Mouse (Mus musculus) hindlimb bud, embryonic 11.5 days (tissue): Measurements from ENCODE around the gene Tmem167b.

ENCODE experiments used
- DNase-seq: peaks from one replicate; pipeline ENCODE4 v3.0.0-alpha.2; 2012; ENCODE audit warnings: low read depth, low spot score; ENCODE audit errors: extremely low spot score

The Tmem167b gene

DNA sequence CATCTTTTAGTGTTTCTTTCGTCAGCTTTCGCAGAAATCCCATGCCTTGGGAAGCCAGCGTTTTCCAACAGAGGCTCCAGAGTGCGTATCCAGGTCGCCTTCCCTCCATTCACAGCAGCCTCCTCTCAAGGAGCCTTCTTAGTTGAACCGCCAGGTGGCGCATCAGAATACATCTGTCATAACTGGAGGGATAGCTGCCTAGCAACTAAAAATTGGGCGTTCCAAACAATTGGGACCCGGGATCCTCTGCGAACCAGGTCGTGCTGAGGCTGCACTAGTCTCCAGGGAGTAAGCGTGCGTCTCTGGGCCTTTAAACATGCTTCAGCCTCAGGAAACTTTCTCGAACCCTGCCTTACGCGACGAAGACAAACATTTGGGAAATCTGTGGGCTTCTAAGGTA is 25.0 kb downstream of the Tmem167b start:
- DNase-seq, result peak; percentile 79

DNA sequence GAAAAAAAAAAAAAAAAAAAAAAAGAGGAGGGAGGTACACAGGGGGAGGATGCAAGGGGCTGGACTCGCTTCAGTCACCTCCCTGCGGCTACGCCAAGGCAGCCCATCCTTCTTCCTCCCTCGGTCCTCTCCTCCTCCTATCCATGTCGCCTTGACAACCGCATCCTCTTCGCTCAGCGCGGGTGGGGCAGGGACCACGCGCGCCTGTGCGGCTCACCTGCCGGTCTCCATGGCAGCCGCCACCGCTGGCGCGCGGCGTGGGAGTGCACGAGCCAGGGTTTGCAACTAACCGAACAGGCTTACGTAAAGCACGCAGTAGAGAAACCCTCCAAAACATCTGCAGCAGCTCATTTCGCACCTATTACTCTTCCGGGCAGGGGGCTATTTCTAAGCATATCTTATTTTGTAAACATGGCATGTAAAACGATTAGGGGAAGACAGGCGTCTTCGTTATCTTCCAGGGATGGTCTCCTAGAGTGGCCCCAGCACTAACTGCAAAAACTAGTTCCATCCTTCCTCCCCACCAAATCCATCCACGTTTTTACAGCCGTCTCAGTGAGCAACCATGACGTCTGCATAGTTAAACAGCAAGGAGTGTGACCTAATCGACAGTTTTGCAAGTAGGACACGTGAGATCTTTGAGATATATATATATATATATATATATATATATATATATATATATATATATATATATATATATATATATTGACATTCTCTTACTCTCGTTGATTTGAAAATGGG is 25.6 kb downstream of the Tmem167b start, which contains the start of gene 5330417C22Rik:
Gene 5330417C22Rik, minus strand, starts transcription at position 20 of the 744 bp plus-strand sequence.
- peak; percentile 12 for DNase-seq

- DNase-seq, result no peak
These were observed 26.3 kb downstream of the Tmem167b start for GRCm38 (mm10) chr3:108535896-108536516.

GRCm38 (mm10) chr3:108533951-108534350 is 28.3 kb downstream of the Tmem167b start, which contains the start of gene 1700013F07Rik:
TSS of gene 1700013F07Rik (plus strand) at chr3:108534150.
- DNase-seq, result no peak

GRCm38 (mm10) chr3:108533114-108533885 is 29.0 kb downstream of the Tmem167b start:
- DNase-seq, result no peak

DNA sequence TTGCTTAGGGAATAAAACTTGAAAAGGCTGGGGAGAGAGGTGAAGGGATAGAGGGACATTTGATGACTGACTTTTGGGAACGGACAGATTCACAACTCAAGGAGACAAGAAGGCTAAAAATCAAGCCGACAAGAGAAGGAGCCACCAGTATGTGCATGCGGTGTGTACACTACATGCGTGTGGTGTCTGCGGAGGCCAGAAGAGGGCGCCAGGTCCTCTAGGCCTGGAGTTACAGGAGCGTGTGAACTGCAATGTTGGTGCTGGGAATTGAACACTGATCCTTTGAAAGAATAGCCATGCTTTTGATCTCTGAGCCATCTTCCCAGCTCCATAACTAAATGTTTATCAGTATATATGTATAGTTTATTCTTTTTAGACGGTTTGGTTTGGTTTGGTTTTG is 33.8 kb downstream of the Tmem167b start:
- DNase-seq, result no peak

- no peak for DNase-seq
These were observed 38.9 kb downstream of the Tmem167b start for GRCm38 (mm10) chr3:108523415-108523814.

DNA sequence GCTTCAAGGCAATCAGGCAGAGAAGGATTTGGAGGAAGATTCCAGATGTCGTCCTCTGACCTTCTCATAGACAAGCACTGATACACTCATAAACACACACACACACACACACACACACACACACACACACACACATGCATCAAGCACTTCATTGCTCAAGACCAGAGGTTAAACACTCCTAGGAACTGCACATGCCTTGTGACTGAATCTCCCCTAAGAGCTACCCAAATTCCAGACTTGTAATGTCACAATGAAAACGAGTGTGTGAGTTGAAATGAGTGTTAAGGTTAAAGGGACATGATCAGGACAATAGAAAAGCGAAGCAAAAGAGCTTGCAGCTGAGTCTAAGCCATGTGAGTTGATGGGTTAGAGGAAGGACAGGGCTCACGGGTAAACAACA is 44.0 kb downstream of the Tmem167b start:
- DNase-seq, result no peak

GRCm38 (mm10) chr3:108513465-108513864 is 48.8 kb downstream of the Tmem167b start:
- DNase-seq, result no peak

DNA sequence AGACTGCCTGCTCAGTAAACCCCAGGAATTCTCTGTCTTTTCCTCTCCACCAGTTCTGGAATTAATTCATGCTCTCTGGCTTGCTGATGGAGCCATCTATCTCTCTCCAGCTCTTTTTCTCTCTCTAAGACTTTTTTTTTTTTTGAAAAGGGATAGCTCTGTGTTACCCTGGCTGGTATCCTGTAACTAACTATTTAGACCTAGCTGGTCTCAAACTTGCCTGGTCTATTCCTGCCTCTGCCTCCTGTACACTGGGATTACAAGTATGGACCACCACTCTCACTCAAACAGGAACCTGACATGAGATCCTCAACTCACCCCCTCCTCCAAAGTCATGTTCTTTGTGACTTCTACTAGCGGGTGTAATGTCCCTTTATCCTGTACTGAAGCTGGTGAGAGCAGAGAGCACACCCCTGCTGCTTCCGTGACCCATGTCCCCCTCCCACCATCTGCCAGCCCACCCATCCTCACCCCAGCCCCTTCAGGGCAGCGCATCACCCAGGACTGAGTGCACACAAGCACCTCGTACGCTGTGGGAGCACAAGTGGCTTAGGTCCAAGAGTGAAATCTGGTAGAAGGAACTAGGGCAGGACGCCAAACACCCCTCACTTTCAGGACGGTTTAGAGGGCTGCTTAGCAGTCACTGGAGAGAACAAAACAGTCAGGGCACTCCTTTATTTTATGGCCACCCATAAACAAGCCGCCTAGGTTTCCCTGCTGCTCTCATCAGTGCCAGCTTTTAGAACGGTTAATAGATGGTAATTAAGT is 51.4 kb downstream of the Tmem167b start:
- no peak for DNase-seq

DNA sequence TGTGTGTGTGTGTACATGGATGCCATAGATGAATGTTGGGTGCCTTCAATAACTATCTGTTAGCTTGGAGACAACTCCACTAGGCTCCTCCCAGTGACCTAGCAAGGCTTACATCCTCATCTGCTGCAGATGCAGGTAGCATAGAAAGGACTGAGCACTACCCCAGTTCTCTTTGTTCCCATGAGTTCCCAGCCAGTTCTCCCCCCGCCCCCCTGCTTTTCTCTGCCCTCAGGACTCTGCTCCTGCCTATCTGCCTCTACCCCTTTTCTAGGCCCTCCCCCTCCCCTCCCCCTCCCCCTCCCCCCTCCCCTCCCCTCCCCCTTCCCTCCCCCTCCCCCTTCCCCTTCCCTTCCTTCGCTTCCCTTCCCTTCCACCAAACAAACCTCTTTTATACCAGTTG is 52.1 kb downstream of the Tmem167b start:
- no peak for DNase-seq

- no peak for DNase-seq
These were observed 53.4 kb downstream of the Tmem167b start for GRCm38 (mm10) chr3:108508745-108509474.
